Mouse (Mus musculus): ENCODE measurements around the gene Phlda3. TPM values are rescaled to one million over a fixed set of nuclear protein-coding genes. Genes with fewer than 3 reads are reported as not detected.

Phlda3 gene
- polyA plus RNA-seq, 1 experiment, result 3.2 TPM

- Histone ChIP-seq H3K4me1 (ENCODE audit: control insufficient read depth, insufficient read depth, low read length) (no peaks in the 10 kb centered on the region), H3K27ac (ENCODE audit: control insufficient read depth, insufficient read depth, low read depth, low read length) (no peak overlapping the region), H3K27me3 (ENCODE audit: control insufficient read depth, insufficient read depth, low read length) (no peaks in the 10 kb centered on the region), H3K4me3 (ENCODE audit: control insufficient read depth, low read depth, low read length) (no peak overlapping the region), H3K36me3 (ENCODE audit: control insufficient read depth, insufficient read depth, low read length) (no peaks in the 10 kb centered on the region)
- TF ChIP-seq POLR2A (IDR thresholded peaks at IDR 0.05; ENCODE audit: control insufficient read depth, low read depth, low read length) (no peak), CTCF (IDR thresholded peaks at IDR 0.05; ENCODE audit: control insufficient read depth, insufficient read depth, insufficient replicate concordance, low read depth, low read length) (no peak)
These were observed 6.2 kb upstream of the Phlda3 start for GRCm38 (mm10) chr1:135759685-135760084.

GRCm38 (mm10) chr1:135760216-135760615 is 5.7 kb upstream of the Phlda3 start:
- TF ChIP-seq CTCF (IDR thresholded peaks at IDR 0.05; ENCODE audit: control insufficient read depth, insufficient read depth, insufficient replicate concordance, low read depth, low read length), result no peak
- no peak for TF ChIP-seq POLR2A (IDR thresholded peaks at IDR 0.05; ENCODE audit: control insufficient read depth, low read depth, low read length)
- H3K4me3 ChIP-seq (ENCODE audit: control insufficient read depth, low read depth, low read length), result no peak overlapping the region
- H3K36me3 ChIP-seq (ENCODE audit: control insufficient read depth, insufficient read depth, low read length), result no peaks in the 10 kb centered on the region
- H3K4me1 ChIP-seq (ENCODE audit: control insufficient read depth, insufficient read depth, low read length), result no peaks in the 10 kb centered on the region
- H3K27ac ChIP-seq (ENCODE audit: control insufficient read depth, insufficient read depth, low read depth, low read length), result no peak overlapping the region
- H3K27me3 ChIP-seq (ENCODE audit: control insufficient read depth, insufficient read depth, low read length), result no peaks in the 10 kb centered on the region

- no peak for TF ChIP-seq POLR2A (IDR thresholded peaks at IDR 0.05; ENCODE audit: control insufficient read depth, low read depth, low read length)
- no peak for TF ChIP-seq CTCF (IDR thresholded peaks at IDR 0.05; ENCODE audit: control insufficient read depth, insufficient read depth, insufficient replicate concordance, low read depth, low read length)
These were observed 4.2 kb upstream of the Phlda3 start for GRCm38 (mm10) chr1:135761728-135762127.

GRCm38 (mm10) chr1:135763503-135764205 is 2.3 kb upstream of the Phlda3 start:
- H3K4me3 ChIP-seq (ENCODE audit: control insufficient read depth, low read depth, low read length), result no peak overlapping the region
- no peak overlapping the region for H3K27ac ChIP-seq (ENCODE audit: control insufficient read depth, insufficient read depth, low read depth, low read length)
- H3K4me1 ChIP-seq (ENCODE audit: control insufficient read depth, insufficient read depth, low read length), result no peaks in the 10 kb centered on the region; the same call in 1 of the 2 replicates
- H3K27me3 ChIP-seq (ENCODE audit: control insufficient read depth, insufficient read depth, low read length), result no peaks in the 10 kb centered on the region
- H3K36me3 ChIP-seq (ENCODE audit: control insufficient read depth, insufficient read depth, low read length), result no peaks in the 10 kb centered on the region
- TF ChIP-seq CTCF (IDR thresholded peaks at IDR 0.05; ENCODE audit: control insufficient read depth, insufficient read depth, insufficient replicate concordance, low read depth, low read length) (no peak), POLR2A (IDR thresholded peaks at IDR 0.05; ENCODE audit: control insufficient read depth, low read depth, low read length) (no peak)

More at GRCm38 (mm10) chr1:135761728-135762127, 4.2 kb upstream of the Phlda3 start:
- no peak overlapping the region for H3K4me3 ChIP-seq (ENCODE audit: control insufficient read depth, low read depth, low read length)
- H3K27ac ChIP-seq (ENCODE audit: control insufficient read depth, insufficient read depth, low read depth, low read length), result no peak overlapping the region
- H3K27me3 ChIP-seq (ENCODE audit: control insufficient read depth, insufficient read depth, low read length), result no peaks in the 10 kb centered on the region
- no peaks in the 10 kb centered on the region; the same call in 1 of the 2 replicates for H3K4me1 ChIP-seq (ENCODE audit: control insufficient read depth, insufficient read depth, low read length)
- H3K36me3 ChIP-seq (ENCODE audit: control insufficient read depth, insufficient read depth, low read length), result no peaks in the 10 kb centered on the region

- H3K36me3 ChIP-seq (ENCODE audit: control insufficient read depth, insufficient read depth, low read length), result no peaks in the 10 kb centered on the region
- no peak for TF ChIP-seq POLR2A (IDR thresholded peaks at IDR 0.05; ENCODE audit: control insufficient read depth, low read depth, low read length)
- no peak for TF ChIP-seq CTCF (IDR thresholded peaks at IDR 0.05; ENCODE audit: control insufficient read depth, insufficient read depth, insufficient replicate concordance, low read depth, low read length)
- no peak overlapping the region for H3K4me3 ChIP-seq (ENCODE audit: control insufficient read depth, low read depth, low read length)
- no peaks in the 10 kb centered on the region for H3K27me3 ChIP-seq (ENCODE audit: control insufficient read depth, insufficient read depth, low read length)
- H3K27ac ChIP-seq (ENCODE audit: control insufficient read depth, insufficient read depth, low read depth, low read length), result no peak overlapping the region
- no peaks in the 10 kb centered on the region; the same call in 1 of the 2 replicates for H3K4me1 ChIP-seq (ENCODE audit: control insufficient read depth, insufficient read depth, low read length)
These were observed 1.8 kb upstream of the Phlda3 start for GRCm38 (mm10) chr1:135764206-135764528.

- H3K4me1 ChIP-seq (ENCODE audit: control insufficient read depth, insufficient read depth, low read length), result no peaks in the 10 kb centered on the region; the same call in 1 of the 2 replicates
- H3K36me3 ChIP-seq (ENCODE audit: control insufficient read depth, insufficient read depth, low read length), result no peaks in the 10 kb centered on the region
- TF ChIP-seq CTCF (IDR thresholded peaks at IDR 0.05; ENCODE audit: control insufficient read depth, insufficient read depth, insufficient replicate concordance, low read depth, low read length) (no peak), POLR2A (IDR thresholded peaks at IDR 0.05; ENCODE audit: control insufficient read depth, low read depth, low read length) (no peak)
- no peak overlapping the region for H3K27ac ChIP-seq (ENCODE audit: control insufficient read depth, insufficient read depth, low read depth, low read length)
- peak overlapping the region; percentile 83 for H3K4me3 ChIP-seq (ENCODE audit: control insufficient read depth, low read depth, low read length)
- no peaks in the 10 kb centered on the region for H3K27me3 ChIP-seq (ENCODE audit: control insufficient read depth, insufficient read depth, low read length)
These were observed 830 bp downstream of the Phlda3 start for GRCm38 (mm10) chr1:135766592-135767306.

GRCm38 (mm10) chr1:135767324-135767890 is 1.5 kb downstream of the Phlda3 start:
- TF ChIP-seq CTCF (IDR thresholded peaks at IDR 0.05; ENCODE audit: control insufficient read depth, insufficient read depth, insufficient replicate concordance, low read depth, low read length), result no peak
- no peak for TF ChIP-seq POLR2A (IDR thresholded peaks at IDR 0.05; ENCODE audit: control insufficient read depth, low read depth, low read length)
- H3K4me1 ChIP-seq (ENCODE audit: control insufficient read depth, insufficient read depth, low read length), result no peaks in the 10 kb centered on the region; the same call in 1 of the 2 replicates

More at GRCm38 (mm10) chr1:135767324-135767890, 1.5 kb downstream of the Phlda3 start:
- no peaks in the 10 kb centered on the region for H3K36me3 ChIP-seq (ENCODE audit: control insufficient read depth, insufficient read depth, low read length)
- H3K27me3 ChIP-seq (ENCODE audit: control insufficient read depth, insufficient read depth, low read length), result no peaks in the 10 kb centered on the region
- peak overlapping the region; percentile 83; the same call in 1 of the 2 replicates for H3K4me3 ChIP-seq (ENCODE audit: control insufficient read depth, low read depth, low read length)
- no peak overlapping the region for H3K27ac ChIP-seq (ENCODE audit: control insufficient read depth, insufficient read depth, low read depth, low read length)
